Mouse (Mus musculus) neural tube, embryonic 12.5 days (tissue): ENCODE measurements around the gene Stac3. TPM values are rescaled to one million over a fixed set of nuclear protein-coding genes. Genes with fewer than 3 reads are reported as not detected.

Experiments used
- ATAC-seq: fragments of 200-750 bp; cut with Nextera tagmentation; 2 replicates; pipeline ENCODE4 v1.8.0; 2017; ENCODE audit warnings: low read depth, mild to moderate bottlenecking, moderate TSS enrichment, moderate library complexity; ENCODE audit not compliant: low FRiP score
- H3K27ac ChIP-seq: fragments of 300-500 bp; sonication (generic); 2 replicates; pipeline ENCODE4 v1.5.1; 2016
- H3K27me3 ChIP-seq: fragments of 300-500 bp; sonication (generic); replicated peaks from 2 replicates; pipeline ENCODE4 v1.6.1; 2016; ENCODE audit warnings: mild to moderate bottlenecking
- H3K36me3 ChIP-seq: fragments of 300-500 bp; sonication (generic); 2 replicates; pipeline ENCODE4 v1.6.1; 2016; ENCODE audit warnings: mild to moderate bottlenecking
- H3K4me1 ChIP-seq: fragments of 300-500 bp; sonication (generic); 2 replicates; pipeline ENCODE4 v1.6.1; 2016
- H3K4me2 ChIP-seq: fragments of 300-500 bp; sonication (generic); replicated peaks from 2 replicates; pipeline ENCODE4 v1.6.1; 2016; ENCODE audit warnings: mild to moderate bottlenecking
- H3K4me3 ChIP-seq: fragments of 300-500 bp; sonication (generic); 2 replicates; pipeline ENCODE4 v1.5.1; 2016
- H3K9ac ChIP-seq: fragments of 300-500 bp; sonication (generic); 2 replicates; pipeline ENCODE4 v1.6.1; 2016; ENCODE audit warnings: mild to moderate bottlenecking
- H3K9me3 ChIP-seq: fragments of 300-500 bp; sonication (generic); 2 replicates; pipeline ENCODE4 v1.6.1; 2016; ENCODE audit warnings: mild to moderate bottlenecking
- WGBS: fragments of 180-500 bp; shearing (Covaris S2); methylation state at CpG from one replicate; pipeline ENCODE4 v1.1.7; 2016; 5-methylcytosine and 5-hydroxymethylcytosine counted together
- polyA plus RNA-seq: library from polyadenylated mRNA; unstranded; fragments of >200 nt; fragmentation: Nextera tagmentation; extraction: Ambion mirVana; gene quantifications from 2 replicates; pipeline ENCODE4 v1.2.1, GENCODE M21; 2016

The Stac3 gene
- polyA plus RNA-seq, 1 experiment from 2014 or later, result 4.3 TPM

- Histone ChIP-seq H3K4me2 (no peak overlapping the region), H3K4me1 (no peaks in the 10 kb centered on the region), H3K36me3 (peaks cover 100% of the 10 kb centered on the region), H3K27ac (peak overlapping the region; percentile 37; the same call in 1 of the 2 replicates), H3K9ac (no peak overlapping the region), H3K27me3 (no peaks in the 10 kb centered on the region), H3K4me3 (no peak overlapping the region), H3K9me3 (no peaks in the 10 kb centered on the region)
- ATAC-seq, result no peak
- 56% methylated on average over 18 of the region's 18 CpGs for WGBS
Observed at GRCm38 (mm10) chr10:127555703-127556102, 54.2 kb downstream of the Stac3 start.

- H3K4me1 ChIP-seq, result no peaks in the 10 kb centered on the region
- no peak overlapping the region for H3K27ac ChIP-seq
- WGBS, result 93% methylated on average over 13 of the region's 13 CpGs
- peaks cover 100% of the 10 kb centered on the region for H3K36me3 ChIP-seq
- no peak for ATAC-seq
- no peak overlapping the region for H3K9ac ChIP-seq
- H3K4me3 ChIP-seq, result no peak overlapping the region
- H3K4me2 ChIP-seq, result no peak overlapping the region
- H3K27me3 ChIP-seq, result no peaks in the 10 kb centered on the region
- H3K9me3 ChIP-seq, result no peaks in the 10 kb centered on the region
Observed at GRCm38 (mm10) chr10:127557397-127557796, 55.9 kb downstream of the Stac3 start.

Other genes starting within 250 kb of the Stac3 start
- gene Kif5a, start 238.3 kb upstream of the Stac3 start, polyA plus RNA-seq, result 72.7 and 81.6 TPM in 2 replicates
- 273 and 277 TPM in 2 replicates for gene Dctn2, start 235.3 kb upstream of the Stac3 start, polyA plus RNA-seq
- 18.4 and 20.5 TPM in 2 replicates for gene Mbd6, start 212.7 kb upstream of the Stac3 start, polyA plus RNA-seq
- 145 and 146 TPM in 2 replicates for gene Mars, start 189.9 kb upstream of the Stac3 start, polyA plus RNA-seq
- gene Arhgap9, start 179.7 kb upstream of the Stac3 start, polyA plus RNA-seq, result 1.7 and 2.0 TPM in 2 replicates
- 3.6 and 4.0 TPM in 2 replicates for gene Gli1, start 159.7 kb upstream of the Stac3 start, polyA plus RNA-seq
- gene Inhbe, start 147.3 kb upstream of the Stac3 start, polyA plus RNA-seq, result not detected in 2 replicates
- gene Inhbc, start 131.3 kb upstream of the Stac3 start, polyA plus RNA-seq, result not detected in 2 replicates
- 33.9 and 36.3 TPM in 2 replicates for gene R3hdm2, start 121.4 kb upstream of the Stac3 start, polyA plus RNA-seq
- 7.3 and 7.6 TPM in 2 replicates for gene Ndufa4l2, start 13.3 kb downstream of the Stac3 start, polyA plus RNA-seq
- gene Shmt2, start 20.8 kb downstream of the Stac3 start, polyA plus RNA-seq, result 74.2 and 76.9 TPM in 2 replicates
- 112 and 125 TPM in 2 replicates for gene Nxph4, start 32.9 kb downstream of the Stac3 start, polyA plus RNA-seq
- 85.7 and 96.0 TPM in 2 replicates for gene Lrp1, start 119.5 kb downstream of the Stac3 start, polyA plus RNA-seq
- 7.2 and 7.5 TPM in 2 replicates for gene Stat6, start 141.3 kb downstream of the Stac3 start, polyA plus RNA-seq
- gene Nemp1, start 165.2 kb downstream of the Stac3 start, polyA plus RNA-seq, result 7.2 and 8.0 TPM in 2 replicates
- 5.6 and 6.9 TPM in 2 replicates for gene Nab2, start 166.9 kb downstream of the Stac3 start, polyA plus RNA-seq
- 0.29 and 0.58 TPM in 2 replicates for gene Myo1a, start 203.5 kb downstream of the Stac3 start, polyA plus RNA-seq
- 0.91 TPM in 1 of 2 replicates, not detected in the other for gene Tac2, start 222.8 kb downstream of the Stac3 start, polyA plus RNA-seq
- gene Zbtb39, start 237.9 kb downstream of the Stac3 start, polyA plus RNA-seq, result 4.9 and 5.5 TPM in 2 replicates